Mouse (Mus musculus): ENCODE measurements around the gene Mob3b. TPM values are rescaled to one million over a fixed set of nuclear protein-coding genes. Genes with fewer than 3 reads are reported as not detected.

The Mob3b gene
- polyA plus RNA-seq, 2 experiments = 1.4 to 2.6 TPM

DNA sequence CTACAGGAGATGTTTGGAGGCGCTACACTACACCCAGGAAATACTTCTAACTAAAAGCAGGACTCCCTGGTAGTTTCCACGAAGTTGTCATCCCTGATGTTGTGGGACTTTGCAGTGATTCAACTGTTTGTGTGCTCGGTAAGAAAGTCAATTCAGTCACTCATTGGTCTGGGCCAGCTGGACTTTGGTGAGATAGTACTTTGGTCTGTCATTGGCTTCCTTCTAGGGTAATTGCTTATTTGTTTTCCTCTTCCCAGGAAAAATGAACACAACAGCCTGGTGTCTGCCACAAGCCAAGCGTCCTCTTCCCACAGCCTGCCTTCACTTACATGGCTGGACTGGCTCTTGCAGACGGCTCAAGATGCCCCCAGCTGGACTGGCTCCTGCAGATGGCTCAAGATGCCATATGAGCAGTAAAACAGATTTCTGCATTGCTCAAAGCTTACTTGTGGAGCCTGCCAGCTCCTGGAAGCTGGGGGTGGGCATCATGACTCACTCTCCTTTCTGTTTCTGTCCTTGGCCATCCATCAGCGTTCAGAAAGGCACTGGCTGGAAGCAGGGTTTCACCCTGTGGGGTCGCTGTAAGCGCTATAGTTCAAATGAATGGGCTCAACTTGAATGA is 190.8 kb downstream of the Mob3b start:
- Histone ChIP-seq H3K4me3 (ENCODE audit: insufficient read depth in 1 of 2, low read depth in 2 of 2, low read length in 2 of 2) (no peak overlapping the region), H3K27me3 (ENCODE audit: control insufficient read depth, insufficient read depth, low read length) (no peaks in the 10 kb centered on the region), H3K9ac (replicated peaks) (no peak overlapping the region), H3K27ac (no peak overlapping the region), H3K4me2 (ENCODE audit: low read depth) (no peak overlapping the region), H3K4me1 (replicated peaks; ENCODE audit: control insufficient read depth in 2 of 2, insufficient read depth in 2 of 2, low read length in 1 of 2) (peaks cover 0 to 2% of the 10 kb centered on the region in 2 experiments; a peak in 1 of 4 replicates), H3K9me3 (ENCODE audit: control insufficient read depth, low read length) (no peaks in the 10 kb centered on the region), H3K36me3 (replicated peaks; ENCODE audit: control insufficient read depth, insufficient read depth, low read depth) (no peaks in the 10 kb centered on the region)
- WGBS (ENCODE audit: insufficient replicate concordance) = 61% methylated on average over 8 of the region's 8 CpGs
- no peak for TF ChIP-seq CTCF (IDR thresholded peaks at IDR 0.05; ENCODE audit: low read depth)
- no peak for TF ChIP-seq EP300 (IDR thresholded peaks at IDR 0.05; ENCODE audit: low read depth)
- no peak for DNase-seq (ENCODE audit: low read depth in 3 of 3, low spot score in 3 of 3)
- no peak for ATAC-seq (ENCODE audit: insufficient read depth)

- WGBS (ENCODE audit: insufficient replicate concordance) = 53% methylated on average over 10 of the region's 10 CpGs
- Histone ChIP-seq H3K36me3 (replicated peaks; ENCODE audit: control insufficient read depth, insufficient read depth, low read depth) (no peaks in the 10 kb centered on the region), H3K4me1 (replicated peaks; ENCODE audit: control insufficient read depth in 2 of 2, insufficient read depth in 2 of 2, low read length in 1 of 2) (peaks cover 0 to 2% of the 10 kb centered on the region in 2 experiments; a peak in 1 of 4 replicates), H3K9me3 (ENCODE audit: control insufficient read depth, low read length) (no peaks in the 10 kb centered on the region), H3K4me2 (ENCODE audit: low read depth) (no peak overlapping the region), H3K27ac (no peak overlapping the region), H3K4me3 (ENCODE audit: insufficient read depth in 1 of 2, low read depth in 2 of 2, low read length in 2 of 2) (no peak overlapping the region), H3K9ac (replicated peaks) (no peak overlapping the region), H3K27me3 (ENCODE audit: control insufficient read depth, insufficient read depth, low read length) (no peaks in the 10 kb centered on the region)
- no peak for DNase-seq (ENCODE audit: low read depth in 3 of 3, low spot score in 3 of 3)
- no peak for ATAC-seq (ENCODE audit: insufficient read depth)
- TF ChIP-seq EP300 (IDR thresholded peaks at IDR 0.05; ENCODE audit: low read depth) (no peak), CTCF (IDR thresholded peaks at IDR 0.05; ENCODE audit: low read depth) (no peak)
These were observed 192.4 kb downstream of the Mob3b start for GRCm38 (mm10) chr4:34964906-34965305.

- peaks cover 0 to 2% of the 10 kb centered on the region in 2 experiments; a peak in 1 of 4 replicates for H3K4me1 ChIP-seq (replicated peaks; ENCODE audit: control insufficient read depth in 2 of 2, insufficient read depth in 2 of 2, low read length in 1 of 2)
- no peak for TF ChIP-seq EP300 (IDR thresholded peaks at IDR 0.05; ENCODE audit: low read depth)
- TF ChIP-seq CTCF (IDR thresholded peaks at IDR 0.05; ENCODE audit: low read depth) = no peak
- H3K4me2 ChIP-seq (ENCODE audit: low read depth) = no peak overlapping the region
- H3K27ac ChIP-seq = no peak overlapping the region
- no peak for DNase-seq (ENCODE audit: low read depth in 3 of 3, low spot score in 3 of 3)
- no peaks in the 10 kb centered on the region for H3K36me3 ChIP-seq (replicated peaks; ENCODE audit: control insufficient read depth, insufficient read depth, low read depth)
- no peaks in the 10 kb centered on the region for H3K27me3 ChIP-seq (ENCODE audit: control insufficient read depth, insufficient read depth, low read length)
- no peaks in the 10 kb centered on the region for H3K9me3 ChIP-seq (ENCODE audit: control insufficient read depth, low read length)
- no peak overlapping the region for H3K4me3 ChIP-seq (ENCODE audit: insufficient read depth in 1 of 2, low read depth in 2 of 2, low read length in 2 of 2)
- 71% methylated on average over 13 of the region's 13 CpGs for WGBS (ENCODE audit: insufficient replicate concordance)
- H3K9ac ChIP-seq (replicated peaks) = no peak overlapping the region
- ATAC-seq (ENCODE audit: insufficient read depth) = no peak
These were observed 193.3 kb downstream of the Mob3b start for GRCm38 (mm10) chr4:34963999-34964398.

GRCm38 (mm10) chr4:34960781-34961560 is 196.3 kb downstream of the Mob3b start:
- TF ChIP-seq CTCF (IDR thresholded peaks at IDR 0.05; ENCODE audit: low read depth) = no peak
- TF ChIP-seq EP300 (IDR thresholded peaks at IDR 0.05; ENCODE audit: low read depth) = no peak
- WGBS (ENCODE audit: insufficient replicate concordance) = 60% methylated on average over 15 of the region's 15 CpGs
- ATAC-seq (ENCODE audit: insufficient read depth) = no peak

DNA sequence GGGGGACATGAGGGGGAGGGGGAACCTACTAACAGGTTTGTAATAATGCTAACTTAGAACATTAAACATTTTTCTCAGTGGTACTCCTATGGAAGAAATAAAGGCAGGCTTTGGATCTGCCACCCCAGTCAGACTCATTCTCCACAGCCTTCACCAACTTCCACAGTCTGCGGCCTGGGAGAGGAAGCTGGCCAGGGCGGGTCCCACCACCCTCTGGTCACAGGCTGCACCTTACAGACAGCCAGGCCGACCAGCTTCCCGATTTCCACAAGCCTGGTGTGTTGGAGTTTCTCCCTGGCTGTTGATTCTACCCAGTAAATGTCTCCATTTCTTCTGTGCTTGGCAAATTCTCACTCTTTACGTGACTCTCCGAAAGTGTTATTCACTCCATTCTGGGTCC is 197.8 kb downstream of the Mob3b start:
- H3K36me3 ChIP-seq (replicated peaks; ENCODE audit: control insufficient read depth, insufficient read depth, low read depth) = no peaks in the 10 kb centered on the region
- DNase-seq (ENCODE audit: low read depth in 3 of 3, low spot score in 3 of 3) (no peak), ATAC-seq (ENCODE audit: insufficient read depth) (no peak)
- H3K27ac ChIP-seq = no peak overlapping the region
- H3K4me1 ChIP-seq (replicated peaks; ENCODE audit: control insufficient read depth in 2 of 2, insufficient read depth in 2 of 2, low read length in 1 of 2) = no peaks in the 10 kb centered on the region
- WGBS (ENCODE audit: insufficient replicate concordance) = 52% methylated on average over 6 of the region's 6 CpGs
- H3K4me3 ChIP-seq (ENCODE audit: insufficient read depth in 1 of 2, low read depth in 2 of 2, low read length in 2 of 2) = no peak overlapping the region
- TF ChIP-seq CTCF (IDR thresholded peaks at IDR 0.05; ENCODE audit: low read depth) (no peak), EP300 (IDR thresholded peaks at IDR 0.05; ENCODE audit: low read depth) (no peak)
- H3K9me3 ChIP-seq (ENCODE audit: control insufficient read depth, low read length) = no peaks in the 10 kb centered on the region
- H3K27me3 ChIP-seq (ENCODE audit: control insufficient read depth, insufficient read depth, low read length) = no peaks in the 10 kb centered on the region
- H3K9ac ChIP-seq (replicated peaks) = no peak overlapping the region
- H3K4me2 ChIP-seq (ENCODE audit: low read depth) = no peak overlapping the region

More at GRCm38 (mm10) chr4:34960781-34961560, 196.3 kb downstream of the Mob3b start:
- Histone ChIP-seq H3K27me3 (ENCODE audit: control insufficient read depth, insufficient read depth, low read length) (no peaks in the 10 kb centered on the region), H3K4me2 (ENCODE audit: low read depth) (no peak overlapping the region), H3K27ac (no peak overlapping the region), H3K9me3 (ENCODE audit: control insufficient read depth, low read length) (no peaks in the 10 kb centered on the region), H3K9ac (replicated peaks) (no peak overlapping the region), H3K36me3 (replicated peaks; ENCODE audit: control insufficient read depth, insufficient read depth, low read depth) (no peaks in the 10 kb centered on the region), H3K4me3 (ENCODE audit: insufficient read depth in 1 of 2, low read depth in 2 of 2, low read length in 2 of 2) (no peak overlapping the region), H3K4me1 (replicated peaks; ENCODE audit: control insufficient read depth in 2 of 2, insufficient read depth in 2 of 2, low read length in 1 of 2) (peaks cover 0 to 2% of the 10 kb centered on the region in 2 experiments; a peak in 1 of 4 replicates)
- DNase-seq (ENCODE audit: low read depth in 3 of 3, low spot score in 3 of 3) = no peak
